Mouse (Mus musculus) ovary, postnatal 10 days (tissue): ENCODE data around the gene Ralb.

Experiments used
- DNase-seq: peaks from one replicate; pipeline ENCODE4 v3.0.0; 2022; ENCODE audit warnings: low spot score

The Ralb gene

DNA sequence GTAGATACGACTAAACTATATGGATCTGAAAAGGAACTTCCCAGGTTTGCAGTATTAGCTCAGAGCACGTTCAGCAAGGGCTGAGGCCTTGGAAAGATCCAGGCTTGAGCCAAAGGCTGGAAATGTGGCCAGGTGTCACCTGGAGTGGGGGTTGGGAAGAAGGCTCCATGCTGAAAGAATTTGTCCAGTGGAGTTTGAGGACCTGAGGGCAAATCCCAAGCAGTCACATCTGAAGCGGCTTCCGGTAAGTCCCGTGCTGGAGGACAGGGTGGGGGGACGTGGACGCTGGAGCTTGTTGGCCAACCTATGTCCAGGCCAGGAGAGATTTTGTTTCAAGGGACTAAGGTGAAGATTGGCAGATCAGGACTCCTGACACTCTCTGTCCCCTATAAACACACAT, 19.2 kb upstream of the Ralb start:
- DNase-seq: no peak

DNA sequence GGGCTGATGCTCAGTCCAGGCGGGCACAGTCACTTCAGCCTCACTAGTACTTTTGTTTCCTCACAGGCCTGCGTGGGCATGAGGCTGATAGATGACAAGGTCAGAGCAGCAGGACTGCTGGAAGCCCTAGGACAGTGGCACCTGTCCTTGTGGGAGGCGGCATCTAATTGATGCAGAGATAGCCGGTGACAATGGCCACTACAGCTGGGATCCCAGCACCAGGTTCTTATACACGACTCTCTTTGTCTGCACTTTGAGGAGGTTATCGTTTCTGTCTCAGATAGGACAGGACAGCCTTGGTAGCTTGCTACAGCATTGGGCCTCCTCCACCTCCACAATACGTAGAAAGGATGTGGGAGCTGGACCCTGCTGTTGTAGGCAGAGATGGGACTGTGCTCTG, 18.8 kb upstream of the Ralb start:
- DNase-seq: no peak

DNA sequence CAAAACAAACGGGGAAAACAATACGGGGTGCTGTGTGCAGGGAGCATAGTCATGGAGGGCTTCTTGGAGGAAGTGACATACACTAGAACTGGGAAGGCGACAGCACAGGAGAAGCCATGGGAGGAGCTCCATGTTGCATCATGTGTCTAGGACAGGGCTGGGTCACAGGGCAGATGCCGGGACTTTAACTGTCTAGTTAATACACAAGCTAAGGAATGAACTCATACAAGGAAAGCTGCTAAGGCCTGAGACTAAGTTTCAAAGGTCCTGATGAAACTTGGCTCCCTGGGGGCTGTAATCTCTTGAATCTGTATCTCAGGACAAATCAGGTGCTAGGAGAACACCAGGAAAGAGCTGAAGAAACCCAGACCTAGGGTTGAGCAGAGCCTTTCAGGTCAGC, 18.1 kb upstream of the Ralb start:
- no peak for DNase-seq

DNA sequence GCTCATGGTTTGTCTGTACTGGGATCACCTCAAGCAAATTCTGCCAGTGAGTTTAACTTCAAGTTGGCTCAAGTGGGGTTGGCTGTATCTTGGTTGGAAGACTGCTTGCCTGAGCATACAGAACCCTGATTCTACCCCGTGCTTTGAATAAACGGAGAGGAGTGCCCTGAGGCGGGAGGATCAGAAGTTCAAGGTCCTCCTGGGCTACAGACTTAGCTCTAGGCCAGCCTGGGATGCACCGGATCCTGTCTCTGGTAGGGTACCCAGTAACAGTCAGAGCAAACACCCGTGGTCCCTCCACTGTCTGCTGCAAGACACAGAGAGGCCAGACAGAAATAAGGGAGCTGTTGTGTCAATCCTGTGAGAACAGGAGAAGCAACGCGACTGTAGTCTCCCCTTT, 17.1 kb upstream of the Ralb start:
- DNase-seq: no peak

DNA sequence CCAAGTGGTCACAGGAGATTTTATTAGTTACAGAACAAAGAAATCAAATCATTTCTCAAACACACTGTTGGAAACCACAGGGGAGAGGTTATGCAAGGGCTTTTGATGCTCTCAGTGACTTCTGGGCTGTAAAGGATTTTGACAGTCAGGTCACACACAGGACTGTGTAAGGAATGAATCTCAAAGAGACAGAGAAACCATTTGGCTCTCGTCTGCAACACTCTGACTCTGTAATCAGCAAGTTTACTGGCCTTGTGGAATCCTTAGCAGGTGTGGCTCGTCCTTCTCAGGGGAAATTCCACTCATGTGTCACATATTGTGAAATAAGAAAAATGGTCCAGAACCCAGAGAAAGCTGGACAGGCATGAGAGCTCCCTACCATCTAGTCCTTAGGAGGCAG, 16.4 kb upstream of the Ralb start:
- DNase-seq: no peak

DNA sequence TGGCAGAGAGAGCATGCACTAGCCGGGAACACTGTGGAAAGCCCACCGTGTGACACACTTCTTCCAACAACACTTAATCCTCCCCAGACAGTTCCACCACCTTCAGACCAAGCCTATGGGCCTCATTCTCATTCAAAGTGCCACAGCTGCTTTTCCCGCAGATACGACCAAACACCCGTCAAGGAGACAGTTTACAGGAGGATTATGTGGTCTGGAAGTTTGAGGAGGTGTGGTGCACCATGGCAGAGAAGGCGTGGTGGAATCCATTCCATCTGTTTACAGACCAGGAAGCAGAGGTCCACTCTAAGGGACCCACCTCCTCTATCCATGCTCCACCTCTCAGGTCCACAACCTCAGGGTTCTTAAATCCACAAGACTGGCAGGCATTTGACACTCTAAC, 14.7 kb upstream of the Ralb start:
- no peak for DNase-seq

DNA sequence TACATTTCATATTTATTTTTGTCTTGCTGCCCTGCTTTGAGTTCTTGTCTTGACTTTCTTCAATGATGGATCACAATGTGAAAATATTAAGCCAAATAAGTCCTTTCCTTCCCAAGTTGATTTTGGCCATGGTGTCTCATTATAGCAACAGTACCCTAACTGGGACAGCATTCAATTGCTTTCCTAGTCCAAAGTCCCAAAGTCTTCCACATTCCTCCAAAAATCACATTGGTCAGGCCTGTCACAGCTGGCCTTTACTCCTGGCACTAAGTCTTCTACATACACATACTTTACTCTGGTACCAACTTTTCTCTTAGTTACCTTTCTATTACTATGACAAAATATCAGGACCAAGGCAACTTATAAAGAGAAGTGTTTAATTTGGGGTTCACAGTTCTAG, 14.2 kb upstream of the Ralb start:
- no peak for DNase-seq

DNA sequence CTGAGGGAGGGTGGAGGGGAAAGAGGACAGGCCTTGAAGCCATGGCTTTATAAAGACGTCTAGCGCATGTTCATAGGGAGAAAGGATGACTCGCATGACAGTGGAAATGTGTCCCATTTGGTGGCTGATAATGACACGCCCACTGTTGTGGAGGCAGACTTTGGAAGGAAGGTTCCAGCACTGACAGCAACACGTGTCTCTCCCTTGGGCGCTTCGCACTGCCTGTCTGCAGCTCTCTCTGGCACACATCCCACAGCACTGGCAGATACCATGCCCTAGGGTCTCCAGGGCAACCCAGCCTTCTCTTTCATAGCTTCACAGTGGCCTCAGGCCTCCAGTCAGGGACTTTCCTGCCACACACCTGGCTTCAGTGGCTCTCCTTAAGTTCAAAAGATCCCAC, 13.5 kb upstream of the Ralb start:
- DNase-seq: no peak

DNA sequence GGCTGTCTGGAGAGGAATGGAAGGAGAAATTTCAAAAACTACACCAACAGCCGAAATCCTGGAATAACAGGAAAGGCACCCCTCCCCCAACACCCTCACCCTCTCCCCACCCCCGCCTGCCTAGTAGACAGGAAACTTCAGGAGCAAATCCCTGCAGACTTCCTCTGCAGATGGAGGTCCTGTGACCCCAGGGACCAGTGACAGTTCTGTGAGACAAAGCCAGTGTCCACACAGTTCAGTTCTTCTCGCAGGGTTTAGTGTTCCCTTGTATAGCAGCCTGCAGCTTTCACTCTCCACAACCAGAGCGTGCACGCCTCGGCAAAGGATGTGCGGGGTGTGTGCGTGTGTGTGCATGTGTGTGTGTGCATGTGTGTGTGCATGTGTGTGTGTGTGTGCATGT, 6.3 kb upstream of the Ralb start:
- no peak for DNase-seq

DNA sequence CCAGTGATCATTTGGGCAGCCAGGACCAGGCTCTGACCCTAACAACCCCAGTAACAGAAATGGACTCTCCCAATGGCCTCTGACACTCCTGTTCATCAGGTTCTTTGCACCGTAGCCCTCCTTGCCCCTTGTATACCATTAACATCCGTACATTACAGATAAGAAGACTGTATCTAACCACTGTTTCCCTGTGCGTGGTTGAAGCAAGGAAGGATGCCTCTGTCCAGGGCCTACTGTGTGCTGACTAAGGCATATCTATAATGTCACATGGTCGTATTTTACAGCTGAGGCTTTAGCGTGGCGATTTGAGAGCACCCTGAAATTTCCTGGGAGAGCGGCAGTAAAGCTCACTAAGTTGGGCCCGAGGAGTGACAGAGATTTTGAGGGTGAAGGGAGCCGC, 5.8 kb upstream of the Ralb start:
- no peak for DNase-seq

DNA sequence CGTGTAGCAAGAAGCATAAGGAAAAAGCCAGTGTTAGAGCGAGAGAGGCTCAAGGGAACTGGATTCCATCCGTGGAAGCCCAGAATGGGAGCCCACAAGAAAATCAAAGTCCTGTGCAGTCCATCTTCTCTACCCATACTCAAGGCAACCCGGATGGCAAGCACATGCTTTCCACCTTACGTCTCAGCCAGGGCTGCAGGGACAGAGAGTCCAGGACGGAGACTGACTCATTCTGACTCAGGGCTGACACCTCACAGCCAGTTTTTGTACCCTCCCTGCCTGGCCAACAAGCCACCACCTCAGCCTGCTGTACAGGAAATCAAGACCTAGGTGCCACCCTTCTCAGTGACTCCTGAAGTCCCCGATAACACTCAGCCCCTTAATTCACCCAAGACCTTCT, 4.9 kb upstream of the Ralb start:
- DNase-seq: no peak

DNA sequence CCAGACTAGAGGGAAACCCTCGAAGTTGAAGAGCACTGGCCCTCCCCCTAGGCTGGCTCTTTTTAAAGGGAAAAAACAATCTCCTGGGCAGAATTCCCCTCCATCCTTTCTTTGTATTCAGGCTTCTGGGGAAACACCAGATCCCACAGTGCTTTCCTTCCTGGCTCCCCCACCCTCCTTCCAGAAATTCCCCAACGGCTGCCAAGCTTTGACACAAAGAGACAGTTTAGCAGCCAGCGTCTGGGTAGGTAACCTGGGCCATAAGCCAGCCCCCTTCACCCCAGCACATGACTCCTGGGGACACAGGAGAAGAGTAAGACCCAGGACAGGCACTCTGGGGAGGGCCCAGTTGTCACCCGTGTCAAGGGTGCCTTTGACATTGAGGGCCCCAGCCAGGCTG, 4.0 kb upstream of the Ralb start:
- DNase-seq: no peak

DNA sequence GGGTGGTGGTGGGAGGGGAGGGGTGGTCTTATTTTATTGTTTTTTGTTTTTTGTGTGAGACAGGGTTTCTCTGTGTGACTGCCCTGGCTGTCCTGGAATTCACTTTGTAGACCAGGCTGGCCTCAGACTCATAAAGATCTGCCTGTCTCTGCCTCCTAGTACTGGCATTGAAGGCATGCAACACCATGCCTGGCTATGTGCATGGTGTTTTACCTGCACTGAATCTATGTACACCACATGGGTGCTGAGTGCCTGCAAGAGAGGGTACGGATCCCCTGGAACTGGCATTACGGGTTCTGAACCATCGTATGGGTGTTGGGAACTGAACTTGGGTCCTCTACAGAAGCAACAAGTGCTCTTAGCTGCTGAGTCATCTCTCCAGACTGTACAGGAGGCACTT, 1.4 kb upstream of the Ralb start:
- DNase-seq: no peak

DNA sequence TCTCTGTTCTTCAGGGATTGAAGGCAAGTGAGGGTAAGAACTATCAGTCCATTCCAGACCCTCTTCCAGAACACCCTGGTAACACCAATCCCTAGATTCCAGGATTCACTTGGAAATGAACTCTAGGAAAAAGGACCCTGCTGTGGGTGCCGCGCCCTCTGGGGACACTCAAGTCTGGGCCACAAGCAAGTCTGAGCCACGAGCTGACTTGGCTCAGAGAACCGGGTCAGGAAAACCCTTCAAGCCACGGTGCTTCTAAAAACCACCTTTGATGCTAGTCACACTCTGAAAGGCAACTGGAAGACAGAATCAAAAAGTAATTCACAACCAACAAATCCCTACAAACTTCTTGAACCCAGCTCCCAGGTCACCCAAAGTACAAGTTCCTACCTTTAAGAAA, 786 bp downstream of the Ralb start:
- DNase-seq: no peak

DNA sequence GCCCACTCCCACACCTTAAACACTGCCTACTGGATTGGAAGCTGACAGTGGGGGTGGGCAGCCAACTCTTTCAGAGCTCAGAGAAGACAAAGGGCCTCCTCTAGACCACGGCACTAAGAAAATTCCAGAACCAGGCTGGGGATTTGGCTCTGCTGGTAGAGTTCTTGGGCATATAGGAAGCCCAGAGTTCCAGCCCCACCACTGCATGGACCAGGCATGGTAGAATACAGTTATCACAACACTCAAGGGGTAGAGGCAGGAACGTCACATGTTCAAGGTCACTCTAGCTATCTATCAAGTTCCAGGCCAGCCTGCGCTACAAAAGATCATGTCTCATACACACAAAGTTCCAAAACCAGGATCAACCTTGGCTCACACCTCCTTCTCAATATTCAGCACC, 1.4 kb downstream of the Ralb start:
- DNase-seq: no peak

DNA sequence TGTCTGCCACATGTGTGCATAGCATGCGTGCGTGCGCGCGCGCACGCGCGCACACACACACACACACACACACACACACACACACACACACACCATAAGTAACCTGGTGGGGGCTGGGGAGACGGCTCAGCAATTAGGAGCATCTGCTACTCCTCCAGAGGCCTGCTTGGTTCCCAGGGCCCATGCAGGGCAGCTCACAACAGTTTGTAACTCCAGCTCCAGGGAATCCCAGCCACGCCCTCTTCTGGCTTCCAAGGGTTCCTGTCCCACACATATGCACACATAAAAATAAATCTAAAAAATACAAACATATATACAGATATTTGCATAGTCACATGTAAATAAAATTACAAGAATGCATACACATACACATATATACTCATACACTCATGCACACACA, 1.9 kb downstream of the Ralb start:
- no peak for DNase-seq

DNA sequence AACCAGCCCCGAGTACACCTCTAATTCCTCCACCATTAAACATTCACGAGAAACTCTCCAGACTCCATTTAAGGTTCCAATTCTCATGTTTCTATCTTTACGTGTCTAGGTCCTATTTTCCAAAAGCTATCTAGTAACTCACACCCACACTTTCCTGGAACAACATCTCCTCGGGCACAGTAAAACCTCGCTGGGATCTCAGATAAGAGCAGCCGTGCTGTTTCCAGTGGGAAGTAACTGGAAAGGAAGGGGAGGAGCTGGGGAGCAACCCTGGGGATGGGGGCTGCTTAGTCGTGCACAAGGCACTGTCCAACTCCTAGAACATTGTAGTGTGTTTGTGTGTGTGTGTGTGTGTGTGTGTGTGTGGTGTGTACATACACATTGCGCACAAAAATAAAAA, 2.7 kb downstream of the Ralb start:
- no peak for DNase-seq

DNA sequence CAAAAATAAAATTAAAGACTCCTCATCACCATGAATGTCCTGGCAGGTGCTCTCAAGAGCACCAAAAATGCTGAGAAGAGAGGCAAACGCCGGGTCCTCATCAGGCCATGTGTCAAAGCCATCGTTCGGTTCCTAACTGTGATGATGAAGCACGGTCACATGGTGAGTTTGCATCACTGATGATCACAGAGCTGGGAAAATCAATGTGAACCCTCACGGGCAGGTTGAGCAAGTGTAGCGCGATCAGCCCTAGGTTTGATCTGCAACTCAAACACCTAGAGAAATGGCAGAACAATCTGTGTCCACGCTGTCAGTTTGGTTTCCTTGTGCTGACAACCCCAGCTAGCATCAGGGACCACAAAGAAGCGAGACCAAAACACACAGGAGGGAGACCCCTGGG, 5.1 kb downstream of the Ralb start:
- no peak for DNase-seq

DNA sequence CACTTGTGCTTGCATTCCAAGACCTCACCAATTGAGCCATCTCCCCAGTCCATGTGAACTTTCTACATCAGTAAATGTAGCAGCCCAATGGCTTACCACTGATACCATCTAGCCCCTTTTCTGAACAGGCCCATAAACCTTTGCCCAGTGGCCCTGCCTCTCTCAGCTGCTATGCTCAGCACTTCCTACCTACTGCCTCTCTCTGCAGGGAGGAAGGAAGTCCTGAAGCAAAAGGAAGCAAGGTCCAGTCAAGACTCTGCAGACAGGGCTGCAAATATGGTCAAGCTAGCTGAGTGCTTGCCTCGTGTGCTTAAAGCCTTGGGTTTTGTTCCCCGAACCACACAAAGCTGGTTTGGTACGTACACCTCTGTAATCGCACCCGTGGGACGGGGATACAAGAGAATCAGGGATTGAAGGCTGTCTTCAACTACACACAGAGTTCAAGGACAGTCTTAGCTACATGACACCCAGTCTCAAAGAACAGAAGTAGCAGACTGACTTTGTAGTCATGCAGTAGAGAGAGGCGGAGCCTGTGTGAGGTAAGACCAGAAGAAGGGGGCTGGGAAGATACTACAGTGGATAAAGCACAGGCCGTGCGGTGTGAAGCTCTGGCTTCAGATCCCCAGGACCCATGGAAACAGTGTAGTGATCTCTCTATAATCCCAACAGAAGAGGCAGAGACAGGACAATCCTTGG, 5.9 kb downstream of the Ralb start:
- DNase-seq: no peak

DNA sequence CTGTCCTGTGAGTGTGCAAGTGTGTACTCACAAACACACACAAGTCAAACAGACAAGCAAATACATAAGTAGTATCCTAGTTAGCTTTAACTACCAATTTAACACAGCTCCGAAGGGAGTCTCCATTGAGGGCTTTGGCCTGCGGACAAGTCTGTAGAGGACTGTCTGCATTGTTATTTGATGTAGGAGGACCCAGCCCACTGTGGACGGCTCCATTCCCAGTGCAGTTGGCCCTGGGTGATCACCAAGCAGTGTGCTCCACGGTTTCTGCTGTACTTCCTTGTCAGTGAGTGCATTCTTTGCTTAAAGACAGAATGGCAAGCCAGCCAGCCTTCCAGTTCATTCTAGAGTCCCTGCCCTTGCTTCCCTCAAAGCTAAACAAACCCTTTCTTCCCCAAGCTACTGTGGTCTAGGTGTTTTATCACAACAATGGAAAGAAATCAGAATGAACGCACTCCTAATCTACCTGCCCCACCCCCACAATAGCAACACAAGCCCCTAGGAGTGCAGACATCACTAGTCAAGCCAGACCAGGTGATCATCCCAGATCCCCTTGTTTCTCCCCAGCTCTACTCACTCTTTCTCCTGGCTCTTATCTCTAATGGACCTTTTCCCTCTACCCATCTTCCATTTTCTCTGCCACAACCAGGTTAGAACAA, 7.1 kb downstream of the Ralb start:
- DNase-seq: no peak

DNA sequence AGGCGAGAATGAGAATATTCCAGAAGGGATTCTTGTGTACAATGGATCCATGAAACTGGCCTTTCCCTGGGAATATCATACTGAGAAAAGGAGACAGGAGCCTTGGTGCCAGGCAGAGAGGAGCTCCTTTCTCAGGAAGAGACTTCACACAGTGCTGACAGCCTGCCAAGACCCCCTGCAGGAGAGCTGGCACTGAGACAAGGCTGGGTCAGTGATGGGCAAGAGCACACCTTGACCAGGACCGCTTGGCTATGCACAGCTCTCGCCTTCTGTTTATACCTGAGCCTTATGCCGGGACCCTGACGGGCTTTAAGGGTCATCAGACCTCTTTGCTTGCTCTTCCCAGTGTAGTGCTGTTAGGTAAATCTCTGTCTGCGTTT, 9.2 kb downstream of the Ralb start:
- no peak for DNase-seq

DNA sequence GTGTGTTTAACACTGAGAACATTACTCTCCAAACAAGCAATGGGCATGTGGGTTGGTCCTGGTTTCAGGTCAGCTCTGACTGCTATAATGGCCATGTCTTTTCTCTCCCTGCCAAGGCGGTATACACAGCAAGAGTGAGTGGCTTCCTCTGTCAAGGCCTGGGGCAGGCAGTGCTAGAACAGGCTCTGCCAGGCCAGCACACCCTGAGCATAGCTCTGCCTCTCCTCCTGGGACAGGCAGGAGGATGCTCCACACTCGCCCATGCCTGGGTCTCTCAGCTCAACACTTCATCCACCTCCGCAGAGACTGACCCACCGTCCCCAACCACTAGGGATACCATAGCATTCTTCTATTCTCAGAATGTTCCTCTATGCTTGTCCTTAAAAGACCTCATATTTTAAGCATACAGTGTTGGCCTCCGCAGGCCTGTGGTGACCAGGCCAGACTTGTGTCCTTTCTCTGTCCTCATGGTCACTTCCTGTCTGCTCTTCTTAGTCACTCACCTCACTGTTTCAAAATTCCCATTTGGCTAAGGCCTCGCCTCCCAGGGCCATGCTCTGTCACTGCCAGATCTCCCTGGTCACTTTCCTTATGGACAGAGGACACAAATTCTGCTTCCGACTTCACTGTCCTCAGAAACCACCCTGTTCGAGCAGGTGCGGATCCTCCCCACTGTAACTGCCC, 9.7 kb downstream of the Ralb start:
- DNase-seq: no peak

DNA sequence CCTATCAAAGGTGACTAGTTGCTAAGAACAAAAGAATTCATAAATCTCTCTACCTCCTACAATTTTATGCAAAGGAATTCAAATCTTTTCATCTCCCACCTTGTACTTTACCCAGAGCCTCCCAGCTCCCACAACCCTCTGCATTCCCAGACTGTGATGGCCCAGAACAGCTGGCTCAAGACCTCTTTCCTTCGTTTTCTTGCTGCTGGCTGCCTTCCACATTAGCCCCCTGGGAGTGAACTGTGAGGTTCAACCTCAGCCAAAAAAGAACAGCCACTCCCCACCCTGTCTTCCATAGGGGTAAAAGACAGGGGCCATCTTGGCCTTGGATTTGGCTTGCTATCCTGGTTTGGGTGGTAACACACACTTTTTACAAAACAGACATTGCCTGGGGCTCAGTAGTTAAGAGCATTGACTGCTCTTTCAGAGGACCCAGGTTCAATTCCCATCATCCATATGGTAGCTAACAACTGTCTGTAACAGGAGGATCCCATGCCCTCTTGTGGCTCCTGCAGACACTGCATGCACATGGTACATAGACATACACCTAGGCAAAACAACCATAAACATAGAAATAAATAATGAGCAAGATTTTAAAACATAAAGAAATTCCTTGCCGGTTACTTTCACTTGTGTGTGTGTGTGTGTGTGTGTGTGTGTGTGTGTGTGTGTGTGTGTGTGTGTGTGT, 10.4 kb downstream of the Ralb start:
- DNase-seq: no peak
